ENCODE assay signal across 8 mouse cellular contexts in the genomic region with DNA sequence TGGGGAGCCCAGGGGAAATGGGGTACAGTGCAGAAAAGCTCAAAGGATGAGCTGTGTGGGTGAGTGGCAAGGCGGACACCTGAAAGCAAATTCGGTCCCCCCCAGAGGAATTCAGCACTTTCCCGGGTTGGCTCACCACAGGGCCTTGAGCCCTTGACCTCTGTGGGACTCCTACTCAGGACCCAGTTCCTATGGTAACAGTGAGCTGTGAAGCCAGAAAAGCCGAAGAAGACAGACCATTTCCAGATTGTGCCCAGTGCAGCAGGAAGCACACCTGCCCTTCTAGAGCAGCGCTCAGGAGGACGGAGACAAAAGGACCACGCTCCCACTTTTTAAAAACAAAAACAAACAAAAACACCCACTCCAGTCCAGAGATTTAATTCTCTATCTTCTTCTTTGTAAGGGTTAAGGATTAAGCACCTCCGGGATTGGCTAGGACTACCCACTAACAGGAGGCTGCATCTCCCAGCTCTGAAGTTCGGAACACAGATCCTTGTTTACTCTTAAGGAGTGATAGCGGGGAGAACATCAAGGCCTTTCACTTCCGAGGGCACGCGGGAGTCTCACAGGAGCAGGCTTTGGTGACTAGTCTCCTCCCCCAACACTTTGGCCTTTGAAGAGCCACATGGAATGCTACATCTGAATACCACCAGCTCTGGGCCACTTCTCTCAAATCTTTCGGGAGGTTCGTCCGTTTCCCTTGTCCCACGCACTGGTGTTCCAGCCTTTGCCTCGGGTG. TPM values are rescaled to one million over a fixed set of nuclear protein-coding genes. Genes with fewer than 3 reads are reported as not detected.
A peak's percentile ranks its signal among the peaks of the same experiment; 100 is the strongest.
DNase-seq lines count a peak whose midpoint lies in the region; ATAC-seq lines count a peak whose summit lies in the region.

No protein-coding gene starts in this region.

- WGBS in forebrain, embryonic 16.5 days = 10% methylated on average over 18 of the region's 18 CpGs
- 4% methylated on average over 18 of the region's 18 CpGs for WGBS in limb, embryonic 10.5 days

- ATAC-seq in forebrain, embryonic 16.5 days = no peak

- H3K4me2 ChIP-seq in forebrain, embryonic 16.5 days (ENCODE audit: low read length) = peak overlapping the region; percentile 55

- DNase-seq in thymus, postnatal 0 days (ENCODE audit: low spot score) = peak; percentile 31
- no peak for DNase-seq in thymus, adult 18-20 months
- peak; percentile 53 for DNase-seq in limb, embryonic 10.5 days (ENCODE audit: low spot score)
- DNase-seq in naive thymus-derived CD4-positive, alpha-beta T cell, adult 2 months (ENCODE audit: low read depth) = peak; percentile 56
- DNase-seq in T-cell, adult 2 months (ENCODE audit: low spot score) = no peak
- no peak for DNase-seq in cerebellum, adult 11 months
- no peak for DNase-seq in thymus, postnatal 14 days

- H3K36me3 ChIP-seq in forebrain, embryonic 16.5 days (ENCODE audit: control insufficient read depth, insufficient read depth) = no peaks in the 10 kb centered on the region
- H3K36me3 ChIP-seq in limb, embryonic 10.5 days = 0 out of 2 replicates have a peak, but pooled peaks cover 7% of the 10 kb centered on the region

- no peak overlapping the region for H3K27ac ChIP-seq in forebrain, embryonic 16.5 days (ENCODE audit: low read length)
- H3K27ac ChIP-seq in limb, embryonic 10.5 days = peak overlapping the region; percentile 70

- H3K4me1 ChIP-seq in forebrain, embryonic 16.5 days (replicated peaks; ENCODE audit: control insufficient read depth, insufficient read depth, low read length) = peaks cover 39% of the 10 kb centered on the region
- peaks cover 51% of the 10 kb centered on the region for H3K4me1 ChIP-seq in limb, embryonic 10.5 days

- H3K9ac ChIP-seq in forebrain, embryonic 16.5 days (replicated peaks; ENCODE audit: low read depth, low read length) = peak overlapping the region; percentile 18; the same call in 1 of the 2 replicates

- H3K27me3 ChIP-seq in forebrain, embryonic 16.5 days (replicated peaks; ENCODE audit: control insufficient read depth, insufficient read depth, low read length) = no peaks in the 10 kb centered on the region
- peaks cover 18% of the 10 kb centered on the region for H3K27me3 ChIP-seq in limb, embryonic 10.5 days (ENCODE audit: low read depth, poor library complexity, severe bottlenecking)

- H3K4me3 ChIP-seq in forebrain, embryonic 16.5 days (replicated peaks; ENCODE audit: low read length) = peak overlapping the region; percentile 23
- H3K4me3 ChIP-seq in limb, embryonic 10.5 days = peak overlapping the region; percentile 51

- no peaks in the 10 kb centered on the region for H3K9me3 ChIP-seq in forebrain, embryonic 16.5 days (ENCODE audit: control insufficient read depth, low read length)
- H3K9me3 ChIP-seq in limb, embryonic 10.5 days (replicated peaks) = no peaks in the 10 kb centered on the region

RNA-seq across cellular contexts. Expression of a gene that starts 31.0 kb away (rescaled TPM):
- polyA plus RNA-seq in thymus, postnatal 0 days (2015; fragmentation: Nextera tagmentation; extraction: Ambion mirVana) = 17.1 and 18.1 TPM in 2 replicates
- 3.1 and 3.3 TPM in 2 replicates for polyA plus RNA-seq in forebrain, embryonic 16.5 days (2015; fragmentation: Nextera tagmentation; extraction: Ambion mirVana)
- 3.0 and 3.5 TPM in 2 replicates for polyA plus RNA-seq in limb, embryonic 10.5 days (2016; fragmentation: Nextera tagmentation; extraction: Ambion mirVana)

RNA-seq across cellular contexts. Expression of a gene that starts 31.0 kb away (rescaled TPM):
- polyA plus RNA-seq in thymus, postnatal 0 days (2015; fragmentation: Nextera tagmentation; extraction: Ambion mirVana) = 44.5 and 51.4 TPM in 2 replicates
- 40.9 and 47.4 TPM in 2 replicates for polyA plus RNA-seq in forebrain, embryonic 16.5 days (2015; fragmentation: Nextera tagmentation; extraction: Ambion mirVana)
- polyA plus RNA-seq in limb, embryonic 10.5 days (2016; fragmentation: Nextera tagmentation; extraction: Ambion mirVana) = 27.8 and 29.4 TPM in 2 replicates

Comparison
In these comparisons a context has a peak if more than half of its experiments do, and no peak if none do; other contexts are left out.
1. DNase-seq: peak in thymus, postnatal 0 days (single experiment), limb, embryonic 10.5 days (single experiment) and naive thymus-derived CD4-positive, alpha-beta T cell, adult 2 months (single experiment); none in thymus, adult 18-20 months (0 of 2), T-cell, adult 2 months (single experiment), cerebellum, adult 11 months (single experiment) and thymus, postnatal 14 days (single experiment).